Mouse (Mus musculus) fat pad, adult 2 months (tissue): ENCODE measurements around the gene Opalin.

ENCODE experiments used
- DNase-seq: peaks from one replicate; pipeline ENCODE4 v3.0.0-alpha.2; 2011; ENCODE audit warnings: low read depth, low spot score; ENCODE audit errors: extremely low read depth

Gene Opalin

DNA sequence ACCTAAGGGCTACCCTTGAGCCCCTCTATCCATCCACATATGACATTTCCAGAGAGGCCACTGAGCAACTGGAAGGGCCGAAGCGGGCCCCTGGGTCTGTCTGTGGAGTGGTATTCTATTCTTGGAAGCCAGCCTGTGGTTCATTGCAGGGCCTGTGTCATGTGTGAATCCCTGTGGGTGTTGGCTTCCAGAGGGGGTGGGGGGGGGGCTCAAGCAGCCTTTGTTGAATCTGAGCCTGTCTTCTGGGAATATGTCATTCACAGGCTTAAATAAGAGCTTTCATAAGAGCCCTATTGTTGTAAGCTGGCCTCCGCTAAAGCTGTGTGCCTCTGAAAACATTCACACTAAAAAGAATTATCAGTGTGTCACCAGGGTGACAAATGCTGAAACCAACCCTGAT is 4.7 kb upstream of the Opalin start:
- DNase-seq: no peak

DNA sequence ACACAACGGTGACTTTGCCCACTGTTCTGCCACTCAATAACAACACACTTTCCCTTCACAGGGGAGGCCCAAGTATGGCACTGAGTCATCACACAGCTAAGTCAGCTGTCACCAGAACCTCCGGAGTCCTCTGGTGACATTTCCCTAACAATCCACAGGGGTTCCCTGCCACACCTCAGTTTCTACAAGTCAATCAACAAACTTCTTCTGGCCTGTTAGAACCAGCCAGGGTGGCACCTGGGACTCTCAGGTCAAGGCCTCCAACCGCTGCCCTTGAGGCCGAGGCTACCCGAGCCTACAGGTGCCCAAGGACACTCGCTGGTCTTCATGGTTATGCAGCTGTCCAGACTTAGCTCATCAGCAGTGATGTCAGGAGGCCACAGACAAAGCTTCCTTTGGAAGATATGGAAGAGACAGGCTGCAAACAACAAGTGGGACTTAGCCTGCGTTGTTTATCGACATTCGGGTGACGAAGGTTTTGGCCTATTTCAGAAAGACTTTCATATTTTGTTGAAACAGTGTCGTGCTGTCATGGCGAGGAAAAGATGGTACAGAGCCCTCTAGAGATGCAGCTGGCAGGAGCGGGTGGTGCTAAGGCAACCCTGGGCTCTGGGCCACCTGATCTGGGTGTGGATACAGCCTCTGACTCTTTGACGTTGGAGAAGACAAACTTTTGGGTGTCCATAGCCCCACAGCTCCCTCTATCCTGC is 3.0 kb downstream of the Opalin start:
- DNase-seq: no peak

DNA sequence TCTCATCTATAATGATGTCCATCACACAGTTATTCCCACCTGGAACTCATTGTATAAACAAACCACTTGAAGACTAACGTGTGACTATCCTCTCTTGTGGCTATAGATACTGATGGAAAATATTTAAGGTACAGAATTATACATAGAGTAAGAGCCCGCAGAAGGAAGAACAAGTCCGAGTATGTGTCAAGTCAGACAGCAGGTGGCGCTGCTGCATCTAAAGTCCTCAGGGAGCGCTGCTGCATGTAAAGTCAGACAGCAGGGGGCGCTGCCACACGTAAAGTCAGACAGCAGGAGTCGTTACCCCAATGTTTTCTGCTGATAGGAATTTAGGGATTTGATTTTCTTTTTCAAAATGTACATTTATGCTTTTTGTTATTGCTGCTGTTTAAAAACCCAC is 5.4 kb downstream of the Opalin start:
- DNase-seq: peak; percentile 10

DNA sequence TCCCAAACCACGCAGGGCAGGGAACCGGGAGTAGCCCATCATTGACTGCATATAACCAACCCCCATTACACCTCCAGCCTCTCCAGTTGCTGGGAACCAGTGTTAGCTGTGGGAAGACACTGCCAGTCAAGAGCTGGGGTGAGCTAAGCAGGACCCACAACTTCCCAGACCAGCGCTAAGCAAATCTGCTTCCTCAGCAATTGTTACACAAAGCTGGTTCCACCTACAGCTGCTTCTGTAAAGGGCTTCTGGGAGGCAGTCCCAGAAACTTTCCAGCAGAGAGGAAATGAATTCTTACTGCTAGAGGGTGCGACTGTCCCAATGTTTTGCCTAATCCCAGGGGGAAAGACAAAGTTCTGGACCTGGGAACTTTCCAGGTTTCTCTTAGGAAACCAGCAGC is 22.2 kb downstream of the Opalin start:
- DNase-seq: no peak

DNA sequence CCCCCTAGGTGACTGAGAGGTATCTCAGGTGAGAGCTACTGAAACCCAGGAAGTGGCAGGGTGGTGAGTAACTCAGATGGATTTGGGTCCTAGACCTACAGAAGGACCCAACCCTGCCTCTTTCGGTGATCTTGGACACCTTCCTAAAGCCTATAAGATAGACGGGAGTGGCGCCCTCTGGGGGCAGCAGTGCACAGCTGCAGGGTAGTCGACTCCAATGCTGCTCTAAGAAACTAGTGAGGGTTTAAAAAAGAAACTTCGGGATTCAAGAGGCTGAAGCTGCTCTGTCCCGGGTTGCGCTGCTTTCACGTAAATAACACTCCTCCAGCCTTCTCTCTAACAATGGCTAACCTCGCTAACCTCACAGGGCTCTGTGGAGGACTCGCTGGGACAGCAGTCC is 23.4 kb downstream of the Opalin start:
- no peak for DNase-seq

DNA sequence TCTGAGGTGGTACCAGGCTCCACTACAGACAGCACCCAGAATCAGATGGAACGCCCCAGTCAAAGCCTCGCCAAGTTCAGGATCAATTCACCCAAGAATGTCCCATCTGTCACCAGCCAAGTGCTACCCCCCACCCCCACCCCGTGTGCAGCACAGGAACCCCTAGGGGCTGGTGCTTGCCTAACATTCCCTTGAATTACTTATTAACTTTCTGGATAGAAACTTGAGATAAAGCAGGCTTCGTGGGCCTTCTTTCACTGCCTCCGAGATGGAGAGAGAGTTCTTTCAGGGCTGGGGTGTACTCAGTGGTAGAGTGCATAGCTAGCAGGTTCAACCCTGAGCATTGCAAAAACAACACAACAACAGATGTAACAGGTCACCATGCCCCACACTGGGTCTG is 24.7 kb downstream of the Opalin start:
- no peak for DNase-seq

DNA sequence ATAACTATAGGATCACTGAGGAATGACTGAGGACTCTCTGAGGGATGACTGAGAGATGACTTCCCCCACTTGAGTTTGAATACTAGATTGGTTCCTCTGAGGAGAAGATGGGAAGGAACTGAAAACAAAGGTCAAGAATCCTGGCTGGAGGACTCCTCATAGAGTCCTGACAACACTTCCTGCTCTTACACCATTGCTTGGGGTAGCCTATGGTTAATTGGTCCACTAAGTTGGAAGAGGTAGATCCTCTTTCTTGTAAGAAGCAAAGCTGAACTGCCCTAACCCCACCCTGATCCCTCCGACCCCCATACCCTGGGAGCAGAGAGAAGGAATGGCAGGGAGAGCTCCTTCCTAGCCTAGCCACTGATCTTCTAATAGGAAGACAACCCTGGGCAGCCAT is 25.2 kb downstream of the Opalin start:
- no peak for DNase-seq

DNA sequence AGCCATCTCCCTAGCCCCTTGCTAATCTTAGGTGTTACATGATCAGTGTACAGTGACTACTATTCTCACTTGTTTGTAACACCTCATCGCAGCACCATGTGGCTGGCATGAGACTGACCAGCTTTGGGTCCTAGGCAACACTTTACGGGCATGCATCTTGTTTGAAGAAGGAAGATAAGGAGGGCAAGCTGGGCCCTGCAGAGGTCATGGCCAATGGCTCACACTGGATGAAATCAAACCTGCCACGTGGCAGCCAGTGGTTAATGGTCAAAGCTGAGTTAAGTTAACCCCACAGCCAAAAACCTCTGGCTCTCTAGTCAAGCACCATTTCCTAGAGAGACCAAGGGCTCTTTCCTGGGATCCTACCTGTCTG is 28.7 kb downstream of the Opalin start:
- DNase-seq: no peak

DNA sequence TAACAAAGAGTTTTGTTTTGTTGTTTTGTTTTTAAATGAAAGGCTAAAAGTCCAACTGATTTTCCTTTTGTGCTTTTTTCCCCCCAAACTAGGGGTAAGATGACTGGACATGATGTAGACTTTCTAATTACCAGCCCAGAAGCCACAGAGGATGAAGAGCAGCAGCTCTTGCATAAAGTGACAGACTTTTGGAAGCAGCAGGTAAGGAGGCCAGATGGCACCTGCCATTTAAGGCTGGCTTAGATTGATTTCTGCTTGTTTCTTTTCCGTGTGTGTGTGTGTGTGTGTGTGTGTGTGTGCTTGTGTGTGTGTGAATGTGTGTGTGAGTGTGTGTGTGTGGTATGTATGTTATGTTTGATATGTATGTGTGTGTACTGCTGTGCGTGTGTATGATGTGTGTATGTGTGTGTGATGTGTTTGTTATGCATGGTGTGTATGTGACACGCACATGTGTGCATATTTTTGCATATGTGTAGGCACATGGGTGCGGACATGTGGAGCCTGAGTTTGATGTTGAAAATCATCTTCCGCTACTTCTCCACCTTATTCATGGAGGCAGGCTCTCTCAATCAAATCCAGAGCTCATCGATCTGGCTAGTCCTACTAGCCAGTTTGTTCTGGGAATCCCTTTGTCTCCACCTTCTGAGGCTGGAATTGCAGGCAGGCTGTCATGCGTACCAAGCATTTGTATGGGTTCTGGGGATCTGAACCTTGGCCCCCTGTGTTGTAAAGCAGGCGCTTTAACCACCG is 29.3 kb downstream of the Opalin start:
- DNase-seq: no peak

DNA sequence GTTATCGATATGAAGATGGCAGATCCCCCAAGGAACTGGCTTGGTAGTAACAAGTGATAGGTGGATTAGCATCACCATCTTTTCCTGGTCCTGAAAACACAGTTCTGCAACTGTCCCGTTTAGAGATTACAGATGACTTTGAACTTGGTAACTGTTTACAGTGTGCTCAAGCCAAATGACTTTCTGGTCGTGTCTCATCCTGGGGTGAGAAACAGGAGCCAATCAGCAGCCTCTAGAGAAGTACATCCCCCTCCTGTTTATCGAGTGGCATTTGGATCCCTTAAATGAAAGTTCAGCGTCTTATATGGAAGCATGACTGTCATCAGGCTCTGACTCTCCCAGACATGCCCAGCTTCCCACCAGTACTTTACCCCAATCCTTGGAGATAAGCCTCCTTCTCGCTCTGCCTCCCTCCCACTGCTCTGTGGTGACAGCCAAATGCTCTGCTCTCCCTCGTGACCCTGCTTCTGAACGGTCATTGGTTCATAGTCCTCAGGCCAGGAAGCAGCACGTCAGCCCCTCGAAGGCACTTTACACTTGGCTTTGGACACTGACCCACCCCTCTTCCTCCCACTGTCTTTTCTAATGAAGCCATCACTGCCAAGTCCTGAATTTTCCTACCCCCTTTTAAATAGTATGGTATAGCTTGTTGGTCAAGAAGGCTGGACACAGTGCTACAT is 31.7 kb downstream of the Opalin start:
- no peak for DNase-seq

DNA sequence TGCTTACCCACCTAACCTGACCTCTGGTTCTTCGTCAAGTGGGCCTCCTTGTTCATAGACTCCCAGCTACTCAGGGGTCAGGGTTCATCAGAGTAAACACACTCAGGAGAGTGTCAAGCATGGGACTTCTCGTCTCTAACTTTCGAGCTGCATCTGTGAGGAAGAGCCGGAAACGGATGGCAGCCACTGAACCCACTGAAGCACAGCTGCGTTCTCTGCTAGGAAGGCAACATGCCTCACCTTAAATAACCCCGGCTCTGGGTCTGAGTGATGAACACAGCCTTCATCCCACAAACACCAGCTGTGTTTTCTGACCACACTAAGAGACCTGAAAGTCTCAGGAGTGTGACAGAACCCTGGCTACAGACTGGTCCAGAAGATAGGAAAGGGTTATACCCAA is 37.8 kb downstream of the Opalin start:
- no peak for DNase-seq

DNA sequence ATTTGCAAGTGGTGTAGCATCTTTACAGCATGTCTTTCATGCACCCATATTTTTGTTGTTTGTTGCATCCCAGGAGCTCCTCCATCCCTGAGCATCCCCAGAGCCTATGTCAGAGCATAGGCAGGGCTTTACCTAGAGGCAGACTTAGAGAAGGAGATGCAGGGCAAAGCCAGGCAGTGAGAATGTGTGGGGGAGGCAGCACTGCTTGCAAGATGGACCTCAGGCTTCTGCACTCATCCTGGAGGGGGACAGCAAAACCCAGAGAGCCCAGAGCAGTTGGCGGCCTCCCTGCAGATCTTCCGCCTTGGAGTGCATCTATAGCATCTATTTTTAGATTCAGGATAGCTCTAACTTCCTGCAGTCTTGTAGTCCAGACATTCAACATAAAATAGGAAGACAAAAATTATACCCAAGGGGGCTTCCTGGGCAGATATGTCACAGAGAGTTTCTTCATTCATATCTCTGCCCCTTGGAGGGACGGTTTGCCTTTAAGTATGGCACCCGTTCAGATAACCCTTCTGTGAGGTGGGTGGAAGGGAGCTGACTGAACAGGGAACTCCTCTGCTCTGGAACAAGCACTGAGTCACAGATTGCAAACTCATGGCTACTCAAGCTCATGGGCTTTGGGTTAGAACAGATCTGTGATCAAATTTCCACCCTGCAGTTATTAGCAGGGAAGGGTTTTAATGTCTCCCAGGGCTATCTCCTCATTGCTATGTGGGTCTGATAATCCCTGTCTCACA is 40.9 kb downstream of the Opalin start:
- DNase-seq: no peak

DNA sequence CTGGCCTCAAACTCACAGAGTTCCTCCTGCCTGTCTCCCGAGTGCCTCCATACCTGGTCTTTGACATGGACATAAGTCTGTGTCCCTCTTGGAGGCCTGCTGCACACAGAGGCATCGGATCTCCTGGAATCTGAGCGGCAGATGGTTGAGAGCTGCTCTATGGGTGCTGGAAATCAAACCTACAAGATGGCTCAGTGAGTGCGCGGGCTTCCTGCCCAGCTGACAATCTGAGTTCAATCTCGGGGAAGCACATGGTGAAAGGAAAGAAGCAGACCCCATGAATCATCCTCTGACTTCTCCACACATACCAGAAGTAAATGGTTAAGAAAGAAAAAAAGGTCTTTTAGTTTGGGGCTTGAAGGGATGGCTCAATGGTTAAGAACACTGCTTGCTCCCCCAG is 45.0 kb downstream of the Opalin start:
- DNase-seq: no peak

DNA sequence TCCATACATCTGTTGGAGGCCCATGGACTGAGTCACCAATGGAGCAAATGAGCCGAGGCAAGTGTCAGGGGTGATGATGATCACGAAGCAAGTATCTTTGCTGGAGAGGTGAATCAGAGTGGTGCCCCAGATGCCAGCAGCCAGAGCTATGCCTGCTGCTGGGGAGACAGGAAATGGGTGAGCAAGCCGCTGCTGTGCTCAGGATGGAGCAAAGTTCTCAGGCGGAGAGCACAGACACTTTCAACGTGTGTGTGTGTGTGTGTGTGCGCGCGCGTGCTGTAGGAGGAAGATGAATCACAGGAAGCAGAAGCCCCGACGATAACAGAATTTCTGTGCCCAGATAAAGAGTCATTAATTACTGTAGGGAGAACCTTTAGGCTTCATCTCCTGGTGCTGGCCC is 45.9 kb downstream of the Opalin start:
- no peak for DNase-seq

DNA sequence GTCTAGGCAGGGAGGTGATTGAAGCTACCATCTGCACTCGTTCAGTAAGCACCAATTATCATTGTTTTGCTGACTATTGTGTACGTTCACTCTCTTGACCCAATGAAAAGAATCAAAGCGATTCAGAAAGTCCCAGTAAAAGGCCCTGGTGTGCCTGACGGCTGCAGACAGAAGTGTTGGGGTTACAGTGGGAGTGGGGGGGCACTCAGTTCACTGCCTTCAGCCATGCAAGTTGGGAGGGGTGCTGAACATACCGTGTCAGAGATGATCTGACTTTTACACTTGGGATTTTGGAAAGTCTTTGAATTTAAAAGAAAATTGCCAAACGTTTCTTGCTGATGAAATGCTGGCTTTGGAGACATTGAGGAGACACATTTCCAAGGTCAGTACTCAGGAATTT is 46.8 kb downstream of the Opalin start:
- no peak for DNase-seq

DNA sequence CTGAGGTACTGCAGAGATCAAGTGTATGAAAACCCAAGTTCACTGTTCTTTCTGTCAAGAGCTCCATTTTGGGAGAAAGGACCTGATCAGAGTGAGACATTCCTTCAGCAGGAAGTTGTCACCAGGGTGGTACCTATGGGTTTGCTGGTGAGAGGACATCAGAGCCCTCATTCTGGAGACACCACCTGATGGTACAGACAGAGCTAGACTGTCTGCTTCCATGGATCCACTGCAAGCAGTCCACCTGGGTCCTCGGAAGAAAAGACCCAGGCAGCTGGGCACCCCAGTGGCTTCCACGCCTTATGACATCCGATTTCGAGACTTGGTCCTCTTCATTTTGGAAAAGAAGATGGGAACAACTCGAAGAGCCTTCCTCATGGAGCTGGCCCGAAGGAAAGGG is 47.7 kb downstream of the Opalin start, which contains the start of gene Dntt:
Gene Dntt (plus strand): TSS at position 57 of the 400 bp plus-strand sequence.
- no peak for DNase-seq

DNA sequence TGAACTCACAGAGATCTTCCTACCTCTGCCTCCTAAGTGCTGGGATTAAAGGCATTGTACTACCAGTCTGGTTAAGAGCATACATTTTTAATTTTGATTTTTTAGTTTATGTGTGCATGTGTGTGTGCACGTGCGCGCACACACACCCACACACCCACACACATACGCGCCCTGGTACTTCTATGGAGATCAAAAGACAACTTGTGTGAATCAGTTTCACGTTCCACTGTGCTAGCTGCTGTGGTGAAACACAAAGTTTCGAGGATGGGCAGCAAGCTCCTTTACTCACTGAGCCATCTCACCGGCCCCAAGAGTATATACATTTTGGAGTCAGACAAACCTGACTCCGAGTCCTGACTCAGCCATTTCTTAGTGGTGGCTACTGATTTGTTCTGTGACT is 49.3 kb downstream of the Opalin start:
- DNase-seq: no peak

DNA sequence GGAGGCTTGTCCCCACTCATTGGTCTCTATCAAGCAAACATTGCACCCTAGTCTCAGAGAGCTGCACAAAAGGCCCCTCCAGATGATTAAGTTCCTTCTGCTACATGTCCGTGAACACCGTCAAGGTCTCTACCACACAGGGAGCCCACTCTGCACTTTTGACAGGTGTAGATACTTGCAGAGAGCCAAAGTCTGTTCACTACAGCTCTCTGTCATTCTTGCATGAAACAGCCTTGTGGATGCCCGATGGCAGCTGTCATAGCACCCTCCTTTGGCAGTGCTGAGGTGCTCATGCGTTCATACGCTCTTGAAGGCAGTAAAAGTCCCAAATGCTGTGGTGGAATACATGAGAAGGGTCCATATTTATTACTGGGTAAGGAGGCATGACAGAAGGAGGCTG is 49.9 kb downstream of the Opalin start:
- no peak for DNase-seq

DNA sequence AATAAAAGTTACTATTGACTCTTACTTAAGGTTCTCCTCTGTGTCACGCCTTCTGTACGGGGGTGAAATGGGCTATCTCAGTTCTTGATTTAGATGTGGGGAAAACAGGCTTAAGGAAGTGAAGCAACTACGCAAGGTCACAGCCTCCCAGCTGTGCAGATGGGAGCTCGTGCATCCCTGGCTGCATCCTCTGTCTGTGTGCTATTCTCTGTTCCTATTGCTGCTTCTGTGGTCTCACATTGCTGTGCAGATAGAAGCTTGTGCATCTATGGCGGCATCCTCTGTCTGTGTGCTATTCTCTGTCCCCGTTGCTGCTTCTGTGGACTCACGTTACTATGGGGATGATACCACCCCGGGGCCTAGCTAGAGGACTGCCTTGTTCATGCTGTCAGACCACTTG is 50.4 kb downstream of the Opalin start:
- DNase-seq: no peak

DNA sequence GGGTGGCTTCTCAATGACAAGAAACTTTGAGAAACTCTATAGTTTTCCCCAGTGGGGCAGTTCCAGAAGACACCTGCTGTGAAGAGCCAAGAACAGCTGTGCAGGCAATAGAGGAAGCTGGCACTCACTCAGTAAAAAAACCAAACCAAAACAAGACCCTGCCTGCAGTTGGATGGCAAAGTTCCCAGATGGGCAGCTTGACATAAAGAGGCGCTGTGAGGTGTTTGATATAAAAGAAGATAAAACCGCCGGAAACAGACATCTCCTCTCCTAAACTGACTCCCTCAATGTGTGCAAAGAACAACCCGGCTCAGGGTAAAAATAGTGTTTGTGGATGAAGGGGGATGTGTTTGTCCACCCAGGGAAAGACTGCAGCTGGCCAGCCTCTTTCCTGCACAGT is 54.7 kb downstream of the Opalin start:
- no peak for DNase-seq

DNA sequence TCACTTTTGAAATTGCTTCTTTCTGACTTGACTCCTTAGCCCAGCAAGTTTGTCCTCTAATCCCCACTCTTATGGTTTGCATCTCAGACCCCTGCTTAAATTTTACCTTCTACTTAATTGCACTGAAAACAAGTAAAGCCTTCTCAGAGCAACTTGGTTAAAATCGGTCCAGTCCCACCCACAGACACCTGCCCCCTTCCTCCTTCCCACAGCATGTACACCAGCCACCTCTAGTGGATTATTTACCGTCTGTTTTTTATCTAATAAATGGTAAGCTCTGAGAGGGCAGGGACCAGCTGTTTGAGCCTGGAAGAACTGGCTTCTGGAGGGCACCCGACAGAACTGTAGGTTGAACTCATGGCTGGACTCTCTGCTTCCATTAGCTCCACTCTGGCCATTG is 56.4 kb downstream of the Opalin start:
- no peak for DNase-seq
